Mouse (Mus musculus) regulatory T cell (primary cell): ENCODE results near the gene Hoxb7.

ENCODE experiments used
- in situ Hi-C: fragments of 300-600 bp; cut with MboI, MseI; formaldehyde crosslinking; loops from one replicate; pipeline ENCODE4 v1.15.1; 2025; ENCODE audit warnings: high pct_unique_total_duplicates

Gene Hoxb7

DNA sequence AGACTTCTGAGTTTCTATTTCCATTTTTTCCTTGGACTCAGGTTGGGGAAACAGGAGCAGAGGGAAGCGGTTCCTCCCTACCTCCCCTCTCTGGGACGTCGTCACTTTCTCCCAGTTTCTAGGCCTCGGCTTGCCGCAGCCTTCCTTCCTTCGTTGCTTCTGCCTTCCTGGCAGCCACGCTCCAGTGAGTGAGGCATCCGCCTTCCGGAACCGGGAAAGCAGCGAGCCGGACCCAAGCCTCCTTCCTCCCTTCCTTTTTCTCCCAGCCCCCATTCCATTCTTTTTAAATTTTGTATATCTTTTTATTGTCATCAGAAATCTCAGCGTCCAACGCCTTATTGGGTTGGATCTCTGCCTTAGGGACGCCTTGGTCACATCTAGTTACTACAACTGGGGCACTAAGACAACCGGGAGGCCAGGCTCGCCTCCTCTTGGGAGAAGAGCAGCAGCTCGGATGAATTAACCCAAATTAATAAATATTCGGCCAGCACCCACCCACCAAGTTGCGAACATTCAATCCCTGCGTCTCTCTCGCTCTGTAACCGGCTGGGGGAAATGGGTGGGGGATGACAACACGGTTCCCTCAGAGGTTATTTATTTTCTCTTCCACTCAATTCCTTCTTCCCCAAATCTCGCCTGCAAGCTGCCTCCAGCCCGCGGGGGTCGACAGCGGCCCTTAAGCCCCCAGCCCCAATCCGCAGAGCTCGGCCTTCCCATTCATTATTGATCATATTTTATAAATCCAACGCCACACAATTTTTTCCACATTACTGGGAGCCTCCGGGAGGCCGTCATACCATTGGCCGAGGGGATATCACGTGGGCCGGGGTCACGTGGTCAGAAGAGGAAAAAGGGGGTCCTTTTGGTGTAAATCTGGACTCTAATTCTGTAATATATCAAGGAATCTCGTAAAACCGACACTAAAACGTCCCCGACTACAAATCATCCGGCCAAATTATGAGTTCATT, at the start of gene Hoxb7:
Hoxb7 (plus strand) TSS at position 853 of the 968 bp plus-strand sequence.
- in situ Hi-C loops: no loop called here

- in situ Hi-C loops: no loop called here
Measured at GRCm38 (mm10) chr11:96240211-96240610, 46.2 kb upstream of the Hoxb7 start.

DNA sequence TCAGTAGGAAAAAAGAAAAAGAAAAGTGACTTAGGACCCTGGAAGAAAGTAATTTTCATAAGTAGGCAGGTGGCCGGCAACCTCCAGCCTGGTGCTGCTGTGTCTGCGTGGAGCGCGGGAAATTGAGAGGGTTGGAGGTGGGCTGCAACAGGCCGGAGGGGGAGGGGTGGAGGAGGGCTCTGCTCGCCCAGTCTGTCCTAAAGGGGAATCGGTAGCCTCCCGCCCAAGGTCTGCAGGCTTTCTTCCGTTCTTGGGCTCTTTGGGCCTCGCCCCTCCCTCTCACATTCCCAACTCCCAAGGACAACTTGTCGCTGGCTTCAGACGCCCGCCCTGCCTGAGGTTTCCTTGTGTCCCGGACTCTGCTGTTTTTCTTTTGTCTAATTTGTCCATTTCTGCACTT, 35.5 kb upstream of the Hoxb7 start:
- in situ Hi-C loops: no loop called here

DNA sequence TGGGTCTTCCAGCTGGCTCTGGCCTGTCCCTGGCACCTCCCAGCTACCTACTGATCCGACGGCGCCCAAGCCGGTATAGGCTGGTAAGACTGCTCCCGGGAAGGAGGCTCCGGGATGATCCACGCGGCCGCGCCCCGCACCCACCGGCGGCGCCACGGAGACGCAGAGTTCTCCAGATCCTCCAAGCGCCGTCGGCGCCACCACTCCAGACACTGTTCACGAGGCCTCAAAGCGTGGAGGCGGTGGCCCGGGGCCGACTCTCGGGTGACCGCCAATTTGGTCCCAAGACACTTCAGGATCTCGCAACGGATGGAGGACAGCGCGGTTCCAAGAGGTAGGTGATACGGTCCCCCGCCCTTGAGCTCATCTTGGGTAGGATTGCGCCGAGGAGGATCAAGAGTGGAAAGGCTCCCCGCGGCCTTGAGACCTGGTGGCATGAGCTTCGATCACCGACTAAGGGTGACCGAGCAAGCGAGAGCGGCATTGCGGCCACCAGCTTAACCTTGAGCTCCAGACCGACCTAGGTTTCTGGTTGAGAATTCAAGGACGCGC, 34.9 kb upstream of the Hoxb7 start:
- in situ Hi-C loops: no loop called here

DNA sequence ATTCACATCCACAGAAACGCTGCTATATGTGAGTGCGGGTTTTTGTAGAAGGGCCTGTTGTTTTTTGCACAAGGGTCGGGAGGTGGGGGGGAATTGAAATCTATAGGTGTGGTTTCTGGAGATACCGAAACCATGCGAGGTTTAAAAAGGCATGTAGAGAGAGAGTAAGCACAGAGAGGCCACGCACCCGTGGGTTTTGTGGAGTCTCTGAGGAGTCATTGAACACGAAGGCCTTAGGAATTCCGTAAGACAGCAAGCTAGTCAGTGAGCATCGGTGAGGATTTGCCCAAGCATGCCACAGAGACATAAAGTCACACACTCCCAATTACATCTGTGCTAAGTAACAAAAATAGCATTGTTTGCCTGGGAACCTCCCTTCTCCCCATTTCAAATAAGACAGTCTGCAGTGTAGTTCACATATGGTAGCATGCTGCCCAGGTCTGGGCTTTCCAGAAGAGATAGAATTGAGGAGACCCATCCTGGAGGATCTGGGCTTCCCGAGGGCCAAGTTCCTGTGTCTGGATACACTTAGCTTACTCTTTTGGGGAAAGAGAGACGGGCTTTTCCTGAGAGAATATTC, 33.8 kb upstream of the Hoxb7 start:
- in situ Hi-C loops: no loop called here

DNA sequence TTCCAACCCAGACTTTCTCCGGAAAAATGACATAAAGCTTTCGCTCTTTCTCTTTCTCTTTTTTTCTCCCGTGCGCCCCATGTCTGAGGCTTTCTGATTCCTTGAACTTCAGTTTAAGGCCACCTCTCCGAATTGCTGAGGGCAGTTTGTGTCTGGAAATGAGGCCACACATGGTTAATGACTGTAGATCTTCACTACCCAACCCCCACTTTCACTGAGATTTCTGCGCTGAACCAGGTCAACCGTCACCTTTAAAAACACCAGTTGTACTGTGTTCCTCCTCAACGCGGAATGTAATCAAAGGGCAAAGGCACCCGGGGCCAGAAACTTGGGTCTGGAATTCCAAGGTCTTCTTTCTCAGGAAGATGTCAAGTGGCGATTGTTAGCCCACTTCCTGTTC, 32.2 kb upstream of the Hoxb7 start:
- in situ Hi-C loops: no loop called here

- in situ Hi-C loops: no loop called here
Measured at GRCm38 (mm10) chr11:96255111-96255995, 31.1 kb upstream of the Hoxb7 start.

DNA sequence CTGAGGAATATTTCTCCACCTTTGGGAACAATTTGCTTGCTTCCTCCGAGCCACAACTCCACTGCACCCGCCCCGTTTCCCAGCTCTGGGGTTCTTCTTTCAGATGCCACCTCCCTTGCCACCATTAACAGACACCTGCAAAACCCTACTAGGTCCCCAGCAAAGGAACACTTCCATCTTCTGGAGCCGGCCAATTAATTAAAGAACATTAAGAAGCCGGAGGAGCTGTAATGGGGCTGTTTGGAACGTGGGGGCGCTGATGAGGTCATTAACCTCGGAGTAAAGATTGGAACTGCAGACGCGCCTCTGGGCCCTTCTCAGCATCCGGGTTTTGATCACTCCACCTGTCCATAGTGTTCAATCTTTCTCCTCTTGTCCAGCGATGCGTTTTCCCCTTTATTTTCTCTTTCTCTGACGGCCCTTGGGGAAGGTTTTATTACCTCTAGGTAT, 30.4 kb upstream of the Hoxb7 start:
- in situ Hi-C loops: no loop called here

DNA sequence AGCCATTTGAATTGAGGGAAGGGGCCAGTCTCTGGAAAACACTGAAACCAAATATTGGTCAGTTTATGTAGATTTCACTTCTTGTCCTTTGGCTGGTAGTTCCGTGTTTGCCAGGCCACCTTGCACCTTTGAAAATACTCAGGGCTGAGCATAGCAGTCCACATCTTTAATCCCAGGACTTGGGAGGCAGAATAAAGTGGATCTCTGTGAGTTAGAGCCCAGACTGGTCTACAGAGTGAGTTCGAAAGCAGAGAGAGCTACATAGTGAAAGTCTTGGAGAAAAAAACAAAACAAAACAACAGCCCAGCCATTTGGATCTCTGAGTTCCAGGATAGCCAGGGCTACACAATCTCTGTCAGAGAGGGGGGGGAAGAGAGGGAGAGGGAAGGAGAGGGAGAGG, 29.3 kb upstream of the Hoxb7 start:
- in situ Hi-C loops: no loop called here

DNA sequence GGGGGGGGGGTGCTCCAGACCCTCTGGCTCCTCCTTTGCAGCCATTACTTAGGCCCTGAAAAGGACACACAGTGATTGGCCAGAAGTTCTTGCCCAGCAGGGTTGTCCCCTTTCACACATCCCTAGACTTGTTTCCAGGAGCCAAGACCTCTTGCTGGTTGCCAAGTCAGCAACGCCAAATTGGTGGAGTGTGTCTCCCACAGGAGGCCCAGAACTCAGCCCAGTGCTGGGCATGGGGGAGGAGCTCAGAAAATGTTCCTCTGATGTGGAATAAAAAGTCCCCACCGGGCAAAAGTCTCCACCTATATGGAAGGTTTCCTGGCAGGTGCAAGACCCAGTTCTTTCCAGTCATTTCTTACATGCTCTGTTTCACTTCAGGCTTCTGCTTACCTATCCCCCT, 27.4 kb upstream of the Hoxb7 start:
- in situ Hi-C loops: no loop called here

DNA sequence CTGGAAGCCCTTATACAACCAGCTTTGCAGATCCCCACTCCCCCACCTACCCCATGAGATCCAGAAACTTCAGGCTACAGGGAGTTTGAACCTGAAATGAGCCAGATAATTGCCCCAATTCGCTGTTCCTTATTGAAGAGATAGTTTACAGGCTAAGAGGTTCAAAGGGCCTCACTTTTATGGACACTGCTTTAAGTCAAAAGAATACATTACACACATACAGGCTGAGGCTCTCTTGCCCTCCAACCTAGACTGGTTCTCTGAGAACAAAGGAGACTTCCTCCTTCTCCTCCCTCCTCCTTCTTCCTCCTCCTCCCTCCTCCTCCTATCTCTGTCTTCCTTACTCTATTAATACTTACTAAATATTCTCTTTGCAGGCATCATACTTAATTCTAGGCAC, 26.9 kb upstream of the Hoxb7 start:
- in situ Hi-C loops: no loop called here

GRCm38 (mm10) chr11:96260310-96260970, 26.0 kb upstream of the Hoxb7 start:
- in situ Hi-C loops: no loop called here

DNA sequence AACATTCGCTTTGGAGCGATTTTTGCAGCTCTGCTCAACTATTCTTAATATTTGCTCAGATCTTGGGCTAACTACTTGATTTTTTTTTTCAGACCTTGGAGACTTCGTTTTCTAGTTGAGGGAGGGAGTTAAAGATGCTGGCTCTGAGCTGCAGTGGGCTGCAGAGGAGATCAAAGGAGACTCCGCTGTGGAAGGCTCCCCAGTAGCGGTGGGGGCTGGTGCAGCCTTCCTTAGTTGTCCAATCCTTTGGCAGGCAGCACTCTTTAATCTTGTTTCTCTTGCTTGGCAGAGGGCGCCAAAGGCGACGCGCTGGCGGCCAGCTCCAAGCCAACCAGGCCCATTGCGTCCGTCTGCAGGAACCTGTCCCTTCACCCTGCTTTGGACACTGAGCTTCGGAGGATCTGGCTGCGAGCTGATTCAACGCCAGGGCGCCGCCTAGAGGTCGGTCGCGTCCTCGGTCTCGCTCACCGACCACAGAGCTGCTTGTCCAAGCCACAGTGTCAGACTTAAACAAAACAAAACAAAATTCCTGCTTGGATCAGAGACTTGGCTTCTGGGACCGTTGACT, 25.0 kb upstream of the Hoxb7 start:
- in situ Hi-C loops: no loop called here

DNA sequence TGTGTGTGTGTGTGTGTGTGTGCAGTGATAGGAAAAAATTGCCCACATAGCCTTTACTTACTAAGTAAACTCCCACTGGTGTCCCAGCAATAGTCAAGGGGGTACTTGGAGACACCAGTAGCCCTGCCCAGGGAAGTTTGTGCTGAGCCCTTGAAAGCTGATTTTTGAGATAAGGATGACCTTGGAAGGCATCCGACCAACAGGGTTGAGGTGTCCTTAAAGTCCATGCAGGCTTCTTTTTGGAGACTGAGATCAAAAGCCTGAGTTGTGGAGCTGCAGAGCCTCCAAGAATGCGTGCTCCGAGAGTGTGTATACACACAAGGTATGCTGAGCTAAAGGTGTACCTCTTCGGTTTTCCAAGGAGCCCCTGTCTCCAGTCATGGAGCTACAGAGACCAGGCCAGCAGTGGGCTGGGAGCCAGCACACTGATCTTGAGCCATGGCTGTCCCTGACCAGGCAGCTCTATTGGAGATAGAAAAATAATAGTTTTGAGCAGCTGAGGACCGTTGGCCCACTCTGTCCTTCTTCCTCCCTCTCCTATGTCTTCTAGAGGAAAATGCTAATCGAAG, 24.1 kb upstream of the Hoxb7 start:
- in situ Hi-C loops: no loop called here

DNA sequence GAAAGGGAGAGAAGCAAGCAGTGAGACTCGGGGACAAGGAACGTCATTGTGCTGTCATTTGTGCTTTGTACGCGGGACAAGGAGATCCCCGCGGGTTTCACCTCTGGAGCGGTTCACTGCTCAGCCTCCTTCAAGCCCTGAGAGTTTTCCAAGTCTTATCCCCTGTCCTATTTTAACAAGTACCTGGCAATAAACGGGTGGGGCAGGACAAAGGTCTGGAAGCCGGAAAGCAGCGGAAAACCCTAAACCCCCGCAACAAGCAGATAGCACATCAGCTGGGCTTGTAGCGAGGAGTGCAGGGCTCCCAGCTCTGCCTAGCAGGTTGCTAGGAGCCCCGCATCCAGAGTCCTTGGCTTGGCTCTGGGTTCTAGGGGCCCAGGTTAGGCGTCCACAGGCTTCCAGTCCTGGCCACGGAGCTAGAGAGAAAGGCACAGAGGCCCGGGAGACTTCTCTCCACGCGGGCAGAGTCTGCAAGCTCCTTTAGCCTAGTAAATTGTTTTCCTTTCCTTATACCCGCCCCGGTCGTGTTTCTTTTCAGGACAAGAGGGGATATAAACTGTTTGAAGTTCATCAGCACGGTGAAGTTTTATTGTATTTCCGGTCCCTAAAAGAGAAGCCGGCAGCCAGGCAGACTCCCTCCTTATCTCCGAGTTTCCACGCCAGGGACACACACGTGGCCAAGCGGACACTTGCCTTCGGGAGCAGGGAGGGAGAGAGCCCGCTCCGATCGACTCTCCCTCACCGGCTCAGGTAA, 22.6 kb upstream of the Hoxb7 start:
- in situ Hi-C loops: no loop called here

DNA sequence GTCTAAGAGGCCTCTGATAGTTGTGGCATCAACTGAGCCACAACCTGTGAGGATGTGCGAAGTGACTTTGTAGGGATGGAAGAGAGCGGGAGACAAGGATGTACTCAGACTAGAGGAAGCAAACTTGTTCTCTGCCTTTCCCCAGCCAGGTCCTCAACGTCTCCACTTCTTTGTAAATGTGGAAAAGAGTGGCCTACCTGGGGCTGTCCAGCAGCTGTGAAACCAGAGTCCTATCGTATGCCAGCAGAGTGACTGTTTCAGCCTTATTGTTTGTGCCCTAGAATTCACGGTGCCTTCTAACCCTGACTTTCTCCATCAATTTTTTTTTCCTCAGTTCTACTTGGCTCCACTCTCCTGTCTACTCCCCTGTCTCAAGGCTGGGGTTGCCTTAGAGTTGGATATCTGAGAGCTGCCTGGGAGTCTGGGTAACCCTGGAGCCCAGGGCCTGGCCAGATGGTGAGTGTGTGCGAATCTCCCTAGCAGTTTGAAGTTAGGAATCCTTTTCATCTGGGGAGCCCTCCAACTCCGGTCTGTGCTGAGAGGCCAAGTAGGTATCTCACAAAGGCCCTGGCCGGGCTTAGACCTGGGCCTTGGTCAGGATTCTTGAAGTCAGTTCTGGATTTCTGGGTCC, 21.9 kb upstream of the Hoxb7 start:
- in situ Hi-C loops: no loop called here

GRCm38 (mm10) chr11:96265954-96266353, 20.5 kb upstream of the Hoxb7 start:
- in situ Hi-C loops: no loop called here

DNA sequence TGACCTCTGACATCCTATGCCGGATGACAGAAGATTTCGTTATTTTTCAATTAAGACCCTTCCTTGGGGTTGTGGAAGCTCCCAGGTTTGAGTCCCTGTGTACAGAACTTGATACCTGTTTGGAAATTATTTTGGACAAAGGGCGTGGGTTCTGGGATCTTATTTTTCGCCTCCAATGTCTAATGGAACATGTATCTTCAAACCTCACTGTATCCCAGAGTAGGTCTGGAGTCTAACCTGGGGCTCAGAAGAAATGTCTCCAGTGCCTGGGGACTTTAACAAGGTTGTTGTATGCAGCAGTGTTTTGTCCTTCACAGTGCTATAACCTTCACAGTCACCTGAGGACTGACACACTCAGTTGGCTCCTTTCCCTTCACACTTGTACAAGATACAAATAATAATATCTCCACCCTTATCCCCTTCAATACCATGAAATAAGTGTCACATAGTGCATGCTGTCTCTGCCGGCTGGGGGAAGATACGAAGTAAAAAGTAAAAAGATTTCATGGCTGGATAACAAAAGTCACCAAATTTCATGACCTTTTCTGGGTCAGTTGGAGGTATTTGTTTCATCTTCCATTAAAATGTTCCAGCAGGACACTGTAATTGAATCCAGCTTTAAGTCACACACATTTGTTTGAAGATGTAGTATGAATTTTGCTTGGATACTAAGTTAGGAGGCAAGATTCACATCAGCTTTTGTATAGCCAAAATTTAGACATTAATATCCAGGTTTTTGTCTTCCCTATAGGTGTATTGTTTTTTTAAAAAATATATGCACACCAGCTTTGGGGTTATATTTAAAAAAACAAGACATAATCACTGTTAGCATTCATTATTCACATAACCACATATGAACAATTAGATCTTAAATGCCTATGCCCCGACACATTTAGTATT, 19.2 kb upstream of the Hoxb7 start:
- in situ Hi-C loops: no loop called here
